Mouse (Mus musculus): Measurements from ENCODE around the gene Kmt2c.

GRCm38 (mm10) chr5:25268258-25268888 is 230.2 kb downstream of the Kmt2c start:
- TF ChIP-seq CTCF (IDR thresholded peaks at IDR 0.05; ENCODE audit: extremely low read depth, insufficient read length, insufficient replicate concordance, low read depth, low read length) (no peak), POLR2A (IDR thresholded peaks at IDR 0.05; ENCODE audit: low read depth, low read length) (no peak)

Data from small intestine, adult 2 months (tissue).